Mouse (Mus musculus) lung, postnatal 14 days (tissue): ENCODE results near the gene Cd59a.
"Not testable (repeated sequence)": the region's sequence is repeated elsewhere in the genome, so short reads cannot be mapped to it uniquely, and the experiment has no call there.

Source experiments
- DNase-seq: peaks from one replicate; pipeline ENCODE4 v3.0.0; 2021

The Cd59a gene

GRCm38 (mm10) chr2:104095741-104096213 is at the start of gene Cd59a:
Gene Cd59a (plus strand): TSS chr2:104095801.
- peak; percentile 80 for DNase-seq

- no peak for DNase-seq
Measured at GRCm38 (mm10) chr2:104058381-104058780, 37.2 kb upstream of the Cd59a start.

DNA sequence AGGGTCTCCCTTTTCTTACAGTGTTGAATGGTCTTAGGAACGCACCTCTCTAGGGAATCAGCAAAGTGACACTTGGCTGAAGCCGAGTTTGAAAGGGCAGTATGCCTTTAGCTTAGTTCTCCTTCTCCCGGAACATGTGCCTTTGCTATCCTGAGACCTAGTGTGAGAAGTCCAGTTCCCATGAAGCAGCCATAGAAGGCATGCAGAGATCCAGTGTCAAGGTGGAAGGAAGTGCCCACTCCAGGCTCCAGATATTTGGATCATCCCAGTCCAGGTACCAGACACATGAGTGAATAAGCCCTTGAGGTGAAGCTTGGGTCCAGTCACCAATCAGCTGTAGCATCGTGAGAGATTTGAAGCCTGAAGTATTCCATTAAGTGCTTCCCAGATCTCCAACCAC is 36.6 kb upstream of the Cd59a start:
- DNase-seq, result no peak

DNA sequence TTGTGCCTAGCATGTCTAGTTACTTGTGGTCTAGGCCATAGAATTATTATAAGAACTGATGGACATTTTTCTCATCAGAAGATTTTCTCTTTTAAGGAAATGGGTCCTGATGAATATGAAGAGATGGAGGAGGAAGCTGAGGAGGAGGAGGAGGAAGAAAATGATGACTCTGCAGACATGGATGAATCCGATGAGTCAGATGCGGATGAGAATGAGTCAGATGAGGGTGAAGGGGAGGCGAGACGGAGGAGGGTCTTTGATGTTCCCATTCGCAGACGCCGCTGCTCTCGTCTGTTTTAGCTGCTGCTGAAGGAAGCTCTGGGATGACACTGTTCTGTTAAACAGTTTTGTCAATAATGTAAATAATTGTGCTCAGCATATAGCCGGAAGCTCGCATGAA is 35.8 kb upstream of the Cd59a start:
- DNase-seq, result no peak

DNA sequence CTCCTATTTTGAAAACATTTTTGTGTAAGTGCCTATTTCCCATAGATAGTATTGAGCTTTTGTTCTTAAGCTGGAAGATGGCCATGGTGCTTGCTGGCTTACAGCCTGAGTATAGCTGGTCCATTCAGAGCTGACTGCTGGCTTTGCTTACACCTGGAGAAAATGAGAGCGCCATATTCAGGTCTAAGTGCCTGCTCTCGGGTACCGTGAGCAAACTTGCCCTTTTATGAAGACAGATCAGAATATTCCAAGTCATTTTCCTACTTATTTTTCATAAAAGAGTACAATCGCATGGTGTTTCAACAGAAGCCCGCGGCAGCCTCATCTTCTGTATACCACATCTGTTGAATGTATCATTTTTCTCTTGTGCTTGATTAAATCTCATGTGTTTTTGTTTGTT is 34.6 kb upstream of the Cd59a start:
- no peak for DNase-seq

GRCm38 (mm10) chr2:104062665-104063064 is 32.9 kb upstream of the Cd59a start:
- no peak for DNase-seq

DNA sequence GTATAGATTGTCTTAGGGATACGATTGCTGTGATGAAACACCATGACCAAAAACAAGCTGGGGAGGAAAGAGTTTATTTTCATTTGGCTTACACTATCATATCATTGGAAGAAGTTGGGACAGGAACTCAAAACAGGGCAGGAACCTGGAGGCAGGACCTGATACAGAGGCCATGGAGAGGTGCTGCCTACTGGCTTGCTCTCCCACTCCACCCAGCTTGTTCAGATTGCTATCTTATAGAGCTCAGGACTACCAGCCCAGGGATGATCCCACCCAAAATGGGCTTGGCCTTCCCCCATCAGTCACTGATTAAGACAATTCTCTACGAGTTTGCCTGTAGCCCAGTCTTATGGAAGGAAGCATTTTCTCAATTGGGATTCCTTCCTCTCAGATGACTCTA is 31.4 kb upstream of the Cd59a start:
- no peak for DNase-seq

DNA sequence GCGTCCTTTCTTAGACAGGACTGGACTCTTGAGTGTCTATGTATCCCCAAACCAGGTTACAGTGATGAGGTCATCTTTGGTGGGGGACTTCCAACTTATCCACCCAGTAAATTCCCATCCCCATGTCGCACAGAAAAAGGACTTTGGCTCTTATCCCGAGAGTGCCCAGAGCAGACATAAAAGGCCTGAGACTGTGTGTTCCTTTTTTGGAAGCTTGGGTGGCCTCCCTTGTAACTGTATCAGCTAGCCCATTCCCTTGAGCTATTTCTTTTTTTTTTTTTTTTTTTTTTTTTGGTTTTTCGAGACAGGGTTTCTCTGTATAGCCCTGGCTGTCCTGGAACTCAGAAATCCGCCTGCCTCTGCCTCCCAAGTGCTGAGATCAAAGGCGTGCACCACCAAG is 30.1 kb upstream of the Cd59a start, which contains the start of gene Gm10912:
TSS of gene Gm10912 (plus strand) at position 301 of the 400 bp plus-strand sequence.
- not testable (repeated sequence) for DNase-seq

- DNase-seq, result not testable (repeated sequence)
Measured at GRCm38 (mm10) chr2:104068450-104068849, 27.2 kb upstream of the Cd59a start, which contains the start of gene Gm10799. Gene Gm10799 (minus strand): TSS chr2:104068550.

GRCm38 (mm10) chr2:104069704-104070185 is 25.9 kb upstream of the Cd59a start, which contains the start of gene Cd59b:
Gene Cd59b (plus strand): TSS chr2:104069849.
- DNase-seq, result peak; percentile 53

- not testable (repeated sequence) for DNase-seq
Measured at GRCm38 (mm10) chr2:104078285-104078684, 17.3 kb upstream of the Cd59a start.

GRCm38 (mm10) chr2:104081436-104082050 is 14.1 kb upstream of the Cd59a start:
- not testable (repeated sequence) for DNase-seq

GRCm38 (mm10) chr2:104082474-104082873 is 13.1 kb upstream of the Cd59a start:
- DNase-seq, result no peak

DNA sequence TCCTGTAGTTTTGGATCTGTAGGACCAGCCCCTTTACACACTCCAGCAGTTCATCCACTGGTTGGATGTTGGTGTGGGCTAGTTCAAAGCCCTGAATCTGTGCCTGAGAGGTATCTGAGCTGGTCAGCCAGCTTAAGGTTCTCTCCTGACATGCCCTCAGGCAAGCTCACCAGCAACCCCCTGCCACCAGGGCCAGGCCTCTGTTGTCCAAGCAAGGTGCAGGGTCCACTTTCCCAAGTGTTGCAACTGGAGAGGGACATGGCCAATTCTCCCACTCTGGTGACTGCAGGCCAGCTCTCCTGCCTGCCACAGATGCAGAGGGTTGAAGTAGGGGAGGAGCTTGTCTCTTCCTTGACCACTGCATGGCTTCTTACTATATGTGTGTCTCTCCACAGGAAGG is 11.6 kb upstream of the Cd59a start:
- DNase-seq, result not testable (repeated sequence)

- DNase-seq, result not testable (repeated sequence)
Measured at GRCm38 (mm10) chr2:104087562-104087961, 8.0 kb upstream of the Cd59a start.

DNA sequence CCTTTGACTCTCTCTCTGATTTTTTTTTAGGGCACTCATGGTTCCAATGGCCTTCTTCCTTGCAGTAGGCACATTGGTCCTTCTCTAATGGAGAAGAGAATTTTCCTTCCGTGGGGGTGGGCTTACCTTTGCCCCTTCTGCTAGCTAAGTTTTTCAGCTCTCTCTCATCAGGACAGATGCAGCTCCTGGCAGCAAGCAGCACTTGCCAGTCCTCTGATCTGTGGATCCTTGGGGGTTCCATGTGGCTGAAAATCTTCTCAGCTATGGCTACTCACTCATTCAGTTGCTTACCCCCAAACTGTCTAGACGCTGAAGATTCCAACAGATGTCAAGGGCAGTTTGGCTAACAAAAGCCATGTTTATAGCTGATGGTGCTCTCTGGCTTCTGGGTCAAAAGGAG is 2.3 kb upstream of the Cd59a start:
- DNase-seq, result no peak

- DNase-seq, result no peak
Measured at GRCm38 (mm10) chr2:104096256-104096655, 655 bp downstream of the Cd59a start.

DNA sequence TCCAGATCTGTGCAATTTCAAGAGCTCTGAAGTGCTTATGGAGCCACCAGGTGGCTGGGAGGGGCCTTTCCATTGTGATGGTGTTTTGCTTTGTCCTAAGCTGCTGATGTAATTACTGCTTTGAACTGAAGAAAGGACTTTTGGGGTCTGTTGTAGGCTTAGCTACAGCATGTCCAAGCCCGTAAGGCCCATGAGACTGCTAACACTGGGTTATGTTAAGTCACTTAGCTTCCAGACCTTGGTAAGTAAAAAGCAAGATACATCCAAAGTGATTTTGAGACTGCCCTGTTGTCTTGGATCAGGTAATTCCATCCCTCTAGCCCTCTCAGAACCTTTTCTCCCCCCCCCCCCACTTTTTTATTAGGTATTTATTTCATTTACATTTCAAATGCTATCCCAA is 1.2 kb downstream of the Cd59a start:
- not testable (repeated sequence) for DNase-seq

- DNase-seq, result not testable (repeated sequence)
Measured at GRCm38 (mm10) chr2:104097396-104097795, 1.8 kb downstream of the Cd59a start.

DNA sequence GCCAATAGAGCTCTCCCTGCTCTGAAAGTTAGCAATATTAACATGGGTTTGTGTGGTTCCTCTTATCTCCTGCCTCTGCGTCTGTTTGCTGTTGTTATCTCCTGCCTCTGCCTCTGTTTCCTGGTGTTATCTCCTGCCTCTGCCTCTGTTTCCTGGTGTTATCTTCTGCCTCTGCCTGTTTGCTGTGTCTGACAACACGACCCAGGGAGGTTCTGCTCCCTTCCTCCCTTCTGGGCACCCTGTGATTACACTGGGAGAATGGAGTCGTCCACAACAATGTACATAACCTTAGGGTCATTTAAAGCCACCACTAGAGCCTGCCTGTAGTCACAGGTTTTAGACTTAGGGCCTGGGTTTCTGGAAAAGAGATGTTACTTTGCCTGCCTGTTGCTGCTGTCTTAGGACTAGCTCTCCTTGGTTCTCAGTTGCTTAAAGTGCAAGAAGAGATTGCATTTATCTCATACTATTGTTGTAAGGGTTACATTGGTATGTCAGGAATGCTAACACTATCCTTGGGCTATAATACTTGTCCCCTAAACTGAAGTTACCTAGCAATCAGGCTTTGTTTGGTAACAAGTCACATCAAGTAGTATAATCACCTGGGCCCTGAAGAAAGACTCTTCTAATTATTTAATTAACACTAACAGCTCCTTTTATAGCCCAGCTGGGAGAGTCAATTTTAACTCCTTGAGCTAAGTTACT is 3.1 kb downstream of the Cd59a start:
- DNase-seq, result no peak

- DNase-seq, result no peak
Measured at GRCm38 (mm10) chr2:104099231-104099585, 3.6 kb downstream of the Cd59a start.

GRCm38 (mm10) chr2:104099946-104100345 is 4.3 kb downstream of the Cd59a start:
- DNase-seq, result no peak

DNA sequence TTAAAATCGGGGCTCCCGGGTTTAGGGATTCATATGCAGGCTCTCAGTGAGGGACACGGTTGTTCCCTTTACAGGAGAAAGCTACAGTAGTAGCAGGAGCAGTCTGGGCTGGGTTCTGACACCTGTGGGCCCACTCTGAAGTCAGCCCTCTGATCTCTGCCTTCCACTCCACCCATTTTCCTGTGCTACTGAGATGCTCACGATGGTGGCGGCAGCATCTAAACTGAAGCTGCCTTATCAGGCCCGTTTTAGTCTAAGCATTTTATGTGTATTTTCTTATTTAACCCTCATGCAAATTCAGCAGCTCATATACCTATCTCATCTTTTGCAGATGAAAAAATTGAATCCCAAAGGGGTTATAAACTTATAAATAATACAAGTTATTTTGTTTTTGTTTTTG is 9.2 kb downstream of the Cd59a start:
- DNase-seq, result no peak

DNA sequence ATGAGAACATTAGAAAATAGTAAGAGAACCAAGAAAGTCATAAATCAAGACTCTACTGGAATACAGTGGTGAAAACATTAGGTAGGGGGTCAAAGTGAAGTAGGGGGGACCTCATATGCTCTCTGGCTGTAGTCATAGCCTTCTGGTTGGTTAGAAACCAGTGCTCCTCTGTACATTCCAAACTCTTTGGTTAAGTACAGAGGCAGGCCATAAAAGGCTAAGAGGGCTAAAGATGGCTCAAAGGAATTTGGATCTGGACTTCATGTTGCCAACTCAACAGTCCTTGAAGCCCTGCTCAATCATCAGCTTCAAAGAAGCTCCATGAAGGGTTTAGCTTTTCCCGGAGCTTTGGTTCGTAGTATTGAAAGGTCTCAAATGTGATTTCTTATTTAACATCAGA is 13.4 kb downstream of the Cd59a start:
- not testable (repeated sequence) for DNase-seq
